Mouse (Mus musculus): ENCODE measurements at regions not wholly inside any gene's neighbourhood (a gene's known extent, or its start where the extent isn't known, plus 50 kb on each side); places are given as distances from the start of the nearest gene placed in this dataset.
A peak's percentile ranks its signal among the peaks of the same experiment; 100 is the strongest.

GRCm38 (mm10) chr11:19456577-19456976, 437.8 kb upstream of the Meis1 start:
- DNase-seq (ENCODE audit: extremely low spot score in 1 of 2, low spot score in 2 of 2) = no peak
- TF ChIP-seq CTCF (IDR thresholded peaks at IDR 0.05) = no peak
- Histone ChIP-seq H3K4me3 (no peak overlapping the region), H3K27ac (no peak overlapping the region)
- intact Hi-C loops (cut with DNase I) = no loop called here

GRCm38 (mm10) chr11:19463730-19464358, 445.1 kb upstream of the Meis1 start:
- Histone ChIP-seq H3K4me3 (no peak overlapping the region), H3K27ac (no peak overlapping the region)
- intact Hi-C loops (cut with DNase I) = no loop called here
- TF ChIP-seq CTCF (IDR thresholded peaks at IDR 0.05) = no peak
- no peak for DNase-seq (ENCODE audit: extremely low spot score in 1 of 2, low spot score in 2 of 2)

GRCm38 (mm10) chr11:19468373-19468772, 449.6 kb upstream of the Meis1 start:
- intact Hi-C loops (cut with DNase I) = no loop called here
- TF ChIP-seq CTCF (IDR thresholded peaks at IDR 0.05) = no peak
- no peak for DNase-seq (ENCODE audit: extremely low spot score in 1 of 2, low spot score in 2 of 2)
- Histone ChIP-seq H3K27ac (no peak overlapping the region), H3K4me3 (no peak overlapping the region)

GRCm38 (mm10) chr11:19468803-19469202, 450.0 kb upstream of the Meis1 start:
- DNase-seq (ENCODE audit: extremely low spot score in 1 of 2, low spot score in 2 of 2) = no peak
- TF ChIP-seq CTCF (IDR thresholded peaks at IDR 0.05) = no peak
- intact Hi-C loops (cut with DNase I) = no loop called here
- no peak overlapping the region for H3K4me3 ChIP-seq
- no peak overlapping the region for H3K27ac ChIP-seq

GRCm38 (mm10) chr11:19470648-19471341, 452.0 kb upstream of the Meis1 start:
- DNase-seq (ENCODE audit: extremely low spot score in 1 of 2, low spot score in 2 of 2) = no peak
- intact Hi-C loops (cut with DNase I) = no loop called here
- Histone ChIP-seq H3K27ac (no peak overlapping the region), H3K4me3 (no peak overlapping the region)
- TF ChIP-seq CTCF (IDR thresholded peaks at IDR 0.05) = no peak

GRCm38 (mm10) chr11:19475068-19475786, 448.9 kb upstream of the Spred2 start:
- DNase-seq (ENCODE audit: extremely low spot score in 1 of 2, low spot score in 2 of 2) = no peak
- Histone ChIP-seq H3K27ac (no peak overlapping the region), H3K4me3 (no peak overlapping the region)
- TF ChIP-seq CTCF (IDR thresholded peaks at IDR 0.05) = no peak
- intact Hi-C loops (cut with DNase I) = no loop called here

GRCm38 (mm10) chr11:19493089-19493756, 431.0 kb upstream of the Spred2 start:
- H3K27ac ChIP-seq = no peak overlapping the region
- TF ChIP-seq CTCF (IDR thresholded peaks at IDR 0.05) = no peak
- no peak for DNase-seq (ENCODE audit: extremely low spot score in 1 of 2, low spot score in 2 of 2)
- no peak overlapping the region for H3K4me3 ChIP-seq
- intact Hi-C loops (cut with DNase I) = no loop called here

GRCm38 (mm10) chr11:19521721-19522120, 402.5 kb upstream of the Spred2 start:
- no peak overlapping the region for H3K4me3 ChIP-seq
- TF ChIP-seq CTCF (IDR thresholded peaks at IDR 0.05) = no peak
- no peak for DNase-seq (ENCODE audit: extremely low spot score in 1 of 2, low spot score in 2 of 2)

GRCm38 (mm10) chr11:19523853-19524487, 400.2 kb upstream of the Spred2 start:
- no peak for TF ChIP-seq CTCF (IDR thresholded peaks at IDR 0.05)
- no peak overlapping the region for H3K27ac ChIP-seq
- DNase-seq (ENCODE audit: extremely low spot score in 1 of 2, low spot score in 2 of 2) = peak in 1 of 2 experiments; percentile 14
- intact Hi-C loops (cut with DNase I) = loop anchor here (5.0 kb wide), 1 partner anchor 647 kb away; no protein-coding TSS in a partner anchor
- H3K4me3 ChIP-seq = no peak overlapping the region

More at GRCm38 (mm10) chr11:19521721-19522120, 402.5 kb upstream of the Spred2 start:
- intact Hi-C loops (cut with DNase I) = loop anchor here (5.0 kb wide), 1 partner anchor 644 kb away; no protein-coding TSS in a partner anchor
- no peak overlapping the region for H3K27ac ChIP-seq

GRCm38 (mm10) chr11:19529126-19529525, 395.0 kb upstream of the Spred2 start:
- TF ChIP-seq CTCF (IDR thresholded peaks at IDR 0.05) = no peak
- Histone ChIP-seq H3K27ac (no peak overlapping the region), H3K4me3 (no peak overlapping the region)
- DNase-seq (ENCODE audit: extremely low spot score in 1 of 2, low spot score in 2 of 2) = no peak
- intact Hi-C loops (cut with DNase I) = no loop called here

GRCm38 (mm10) chr11:19530652-19531051, 393.5 kb upstream of the Spred2 start:
- Histone ChIP-seq H3K27ac (no peak overlapping the region), H3K4me3 (no peak overlapping the region)
- no peak for DNase-seq (ENCODE audit: extremely low spot score in 1 of 2, low spot score in 2 of 2)
- intact Hi-C loops (cut with DNase I) = no loop called here
- no peak for TF ChIP-seq CTCF (IDR thresholded peaks at IDR 0.05)
